Mouse (Mus musculus) frontal cortex, postnatal 14 days (tissue): ENCODE results near the gene Efcab14.
A peak's percentile ranks its signal among the peaks of the same experiment; 100 is the strongest.

ENCODE experiments used
- DNase-seq, 2 experiments: peaks; one replicate each; pipeline ENCODE4 v3.0.0; 2022; ENCODE audit warnings: low spot score in 2 of 2

The Efcab14 gene

DNA sequence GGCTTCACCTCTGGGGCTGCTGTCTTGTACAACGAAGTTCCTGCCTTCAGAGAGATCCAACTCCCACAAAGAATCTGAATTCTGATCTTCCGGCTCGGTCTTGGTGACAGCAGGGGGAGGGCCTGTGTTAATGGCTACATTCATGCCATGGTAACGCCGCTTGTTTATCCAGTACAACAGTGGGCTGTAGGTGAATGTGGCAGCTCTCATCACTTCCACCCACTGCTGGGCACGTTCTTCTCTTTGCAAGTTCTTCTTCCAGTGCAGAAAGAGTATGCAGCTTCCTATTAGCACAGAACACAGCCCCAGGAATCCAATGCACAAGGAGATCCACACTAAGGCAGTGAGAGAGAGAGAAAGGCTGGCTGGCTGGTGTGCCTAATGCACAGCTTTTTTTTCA lies 42.7 kb downstream of the Efcab14 start:
- no peak for DNase-seq

DNA sequence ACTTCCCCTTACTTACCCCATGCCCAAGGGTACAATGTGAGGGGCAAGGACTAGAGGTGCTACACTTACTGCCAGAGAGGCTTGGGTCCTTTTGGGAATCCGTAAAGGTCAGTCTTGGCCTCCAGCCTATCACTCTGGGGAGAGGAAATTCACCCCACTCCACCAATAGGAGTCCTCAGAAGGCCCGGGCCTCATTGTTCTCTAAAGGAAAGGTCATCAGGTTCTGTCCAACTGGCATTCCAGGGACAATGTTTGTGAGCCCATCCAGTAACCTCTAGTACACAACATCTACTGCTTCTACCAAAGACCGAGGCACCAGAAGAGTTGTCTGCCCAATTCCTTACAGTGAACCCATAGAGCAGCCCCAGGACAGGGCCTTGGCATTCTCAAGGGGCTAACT lies 43.4 kb downstream of the Efcab14 start, which contains the start of gene Tex38:
Gene Tex38 (minus strand): TSS at position 101 of the 400 bp plus-strand sequence.
- DNase-seq, result no peak

DNA sequence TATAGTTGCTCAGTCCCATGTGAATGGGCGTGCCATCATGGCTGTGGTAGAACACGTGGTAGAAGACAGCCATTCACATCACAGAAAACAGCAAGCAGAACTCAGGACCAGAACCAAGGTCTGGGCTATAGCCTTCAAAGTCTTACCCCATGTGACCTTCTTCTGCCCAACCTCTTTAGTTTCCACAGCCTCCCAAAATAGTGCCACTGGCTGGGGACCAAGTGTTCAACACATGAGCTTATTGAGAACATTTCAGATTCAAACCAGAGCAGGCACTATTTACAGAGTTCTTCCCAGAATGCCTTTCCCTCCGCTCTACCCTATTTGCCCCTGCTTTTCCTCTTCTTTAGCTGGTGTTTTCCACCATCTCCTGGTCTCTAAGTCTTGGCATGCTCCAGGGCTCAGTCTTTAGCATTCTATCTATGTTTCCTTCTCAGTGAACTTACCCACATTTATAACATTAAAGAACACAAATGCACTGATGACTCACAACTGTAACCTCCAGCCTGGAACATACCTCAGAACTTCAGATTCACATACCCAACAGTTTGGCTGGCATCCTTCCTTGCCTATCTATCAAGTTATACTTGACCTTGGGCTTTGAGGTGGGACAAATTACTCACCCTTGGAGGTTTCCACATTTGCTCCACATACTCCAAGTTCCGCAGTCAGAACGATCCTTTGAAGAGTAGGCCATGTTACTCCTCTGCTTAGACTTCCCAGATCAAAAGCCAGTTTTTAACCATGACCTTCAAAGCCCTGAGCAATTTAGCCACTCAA lies 44.7 kb downstream of the Efcab14 start:
- no peak for DNase-seq

DNA sequence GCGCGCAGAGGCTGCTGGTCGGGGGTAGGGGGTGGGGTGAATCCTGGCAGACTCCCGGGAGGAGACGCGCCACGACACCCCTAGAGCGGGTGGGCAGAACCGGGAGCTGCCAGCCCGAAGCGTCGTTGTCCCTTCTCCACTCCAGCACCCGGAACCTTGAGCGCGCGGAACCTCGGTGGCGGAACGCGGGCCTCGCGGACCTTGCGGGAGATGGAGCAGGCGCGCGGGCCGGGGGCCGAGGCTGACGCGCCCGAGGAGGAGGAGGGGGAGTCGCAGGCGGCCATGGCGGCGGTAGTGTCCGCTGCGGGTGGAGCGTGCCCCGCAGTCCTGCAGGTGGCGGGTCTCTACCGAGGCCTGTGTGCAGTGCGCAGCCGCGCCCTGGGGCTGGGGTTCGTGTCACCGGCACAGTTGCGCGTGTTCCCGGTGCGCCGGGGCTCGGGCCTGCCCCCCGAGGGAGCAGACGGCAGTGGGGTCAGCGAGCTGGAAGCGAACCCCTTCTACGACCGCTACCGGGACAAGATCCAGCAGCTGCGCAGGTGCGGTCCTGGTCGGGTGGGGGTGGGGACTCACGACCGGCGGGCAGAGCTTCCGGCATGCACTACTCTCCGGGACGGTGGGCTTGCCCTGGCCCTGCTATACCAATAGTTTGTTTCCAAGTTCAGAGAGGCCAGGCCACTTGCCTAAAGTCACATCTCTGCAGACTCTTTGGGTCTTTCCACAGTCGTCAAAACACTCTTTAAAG lies 47.4 kb downstream of the Efcab14 start, which contains the start of gene Atpaf1:
Gene Atpaf1 (plus strand): TSS at position 44 of the 742 bp plus-strand sequence.
- DNase-seq, result peak; percentile 64 to 71

DNA sequence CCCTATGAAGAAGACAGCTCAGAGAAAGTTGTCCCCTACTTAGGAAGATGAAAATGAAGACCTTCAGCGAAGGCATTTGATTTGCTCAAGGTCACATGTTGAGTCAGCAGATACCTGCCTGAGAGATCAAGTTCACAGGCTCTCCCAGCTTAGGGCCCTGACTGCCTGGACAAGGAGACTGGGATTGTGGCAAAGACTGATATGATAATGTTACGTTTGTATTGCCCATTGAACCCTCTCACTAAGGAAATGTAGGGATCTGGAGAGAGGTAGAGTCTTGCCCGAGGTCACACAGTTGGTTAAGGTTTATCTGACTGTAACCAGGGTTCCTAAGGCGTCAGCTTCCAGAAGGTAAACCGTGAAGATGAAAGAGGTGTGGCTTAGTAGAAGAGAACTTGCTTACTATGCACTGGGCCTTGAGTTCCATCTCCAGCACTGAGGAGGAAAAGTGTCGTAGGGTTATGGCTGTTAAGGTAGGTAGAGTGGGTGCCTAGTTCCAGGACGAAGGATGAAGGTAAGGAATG lies 48.0 kb downstream of the Efcab14 start:
- DNase-seq, result no peak

DNA sequence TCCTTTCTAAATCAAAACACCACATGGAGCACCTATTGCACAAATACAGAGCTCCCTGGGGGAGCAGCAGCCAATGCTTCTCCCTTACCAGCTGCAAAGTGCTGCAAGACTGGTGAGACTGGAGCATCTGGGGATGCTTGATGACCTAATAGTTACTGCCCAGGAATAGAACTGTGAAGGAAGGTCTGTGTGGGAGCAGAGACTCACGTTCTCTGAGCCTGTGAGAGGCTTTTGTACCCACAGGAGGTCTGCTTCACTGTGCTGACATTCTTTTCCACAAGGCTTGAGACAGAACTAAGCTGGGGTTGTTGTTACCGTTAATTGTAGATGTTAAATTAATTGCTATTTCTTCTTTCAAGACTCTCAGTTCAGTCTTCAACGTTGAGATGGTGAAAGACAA lies 53.3 kb downstream of the Efcab14 start:
- no peak for DNase-seq

DNA sequence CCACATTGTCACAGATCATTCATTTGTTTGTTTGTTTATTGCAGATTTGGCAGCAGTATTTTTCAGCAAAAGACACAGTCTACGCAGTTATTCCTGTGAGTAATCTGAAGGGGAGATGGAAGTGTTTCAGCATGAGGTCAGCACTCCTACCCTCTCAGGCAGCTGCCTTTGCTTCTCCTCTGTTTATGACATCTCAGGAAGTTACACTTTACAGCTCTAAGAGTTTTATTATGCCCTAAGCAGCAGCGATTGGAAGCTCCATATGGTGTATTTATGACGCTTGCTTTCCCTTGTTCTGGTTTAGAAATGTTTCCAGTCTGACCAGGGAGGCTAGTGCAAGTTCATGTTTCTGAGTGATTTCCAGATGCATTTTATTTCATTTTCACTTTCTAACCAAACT lies 57.8 kb downstream of the Efcab14 start:
- DNase-seq, result no peak

DNA sequence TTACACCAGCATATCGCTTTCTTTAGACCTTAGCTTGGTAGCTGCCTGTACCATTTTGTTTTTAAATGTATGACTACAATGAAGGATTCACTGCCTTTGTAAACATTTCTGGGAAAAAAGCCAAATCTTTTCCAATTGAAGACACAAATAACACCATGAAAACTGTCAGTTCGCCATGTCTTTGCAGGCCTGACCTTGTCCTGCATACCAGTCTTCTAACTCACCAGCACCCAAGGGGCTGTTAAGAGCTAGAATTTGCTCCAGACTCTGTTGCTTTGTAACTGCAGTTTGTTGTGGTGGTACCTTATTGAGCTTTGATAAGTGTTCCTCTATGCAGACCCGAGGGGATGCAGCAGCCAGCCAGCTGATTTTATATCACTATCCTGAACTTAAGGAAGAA lies 62.4 kb downstream of the Efcab14 start:
- DNase-seq, result no peak

DNA sequence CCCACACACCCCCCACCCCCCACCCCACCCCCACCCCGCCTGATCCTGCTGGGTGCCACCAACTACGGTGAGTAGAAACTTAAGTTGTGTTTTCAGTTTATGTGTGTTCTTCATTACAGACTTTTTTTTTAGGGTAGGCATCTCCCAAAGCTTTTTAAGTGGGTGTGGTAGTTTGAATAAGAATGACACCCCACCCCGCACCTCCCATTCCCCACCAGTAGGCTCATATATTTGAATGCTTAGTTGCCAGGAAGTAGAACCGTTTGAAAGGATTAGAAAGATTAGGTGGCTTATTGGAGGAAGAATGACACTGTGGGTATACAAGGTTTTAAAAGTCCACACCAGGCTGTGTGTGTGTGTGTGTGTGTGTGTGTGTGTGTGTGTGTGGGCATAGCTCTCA lies 74.8 kb downstream of the Efcab14 start:
- no peak for DNase-seq

DNA sequence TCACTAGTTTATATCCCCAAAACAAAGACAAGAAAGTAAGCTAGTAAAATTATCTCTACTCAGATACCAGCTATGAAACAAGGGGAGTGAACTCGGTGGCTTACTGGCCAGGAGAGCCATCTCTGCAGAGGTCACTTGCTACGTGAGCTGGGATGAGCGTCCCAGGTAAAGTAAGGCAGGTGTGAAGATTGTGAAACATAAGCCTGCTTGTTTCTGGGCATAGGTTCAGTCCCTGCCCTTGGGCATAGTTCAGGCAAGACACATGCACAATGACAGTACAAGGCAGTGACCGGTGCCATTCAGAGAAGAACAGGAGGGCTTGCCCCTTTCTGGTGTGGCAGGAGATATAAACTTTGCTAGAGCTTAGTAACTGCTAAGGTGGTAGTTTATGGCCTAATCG lies 78.1 kb downstream of the Efcab14 start:
- DNase-seq, result no peak

DNA sequence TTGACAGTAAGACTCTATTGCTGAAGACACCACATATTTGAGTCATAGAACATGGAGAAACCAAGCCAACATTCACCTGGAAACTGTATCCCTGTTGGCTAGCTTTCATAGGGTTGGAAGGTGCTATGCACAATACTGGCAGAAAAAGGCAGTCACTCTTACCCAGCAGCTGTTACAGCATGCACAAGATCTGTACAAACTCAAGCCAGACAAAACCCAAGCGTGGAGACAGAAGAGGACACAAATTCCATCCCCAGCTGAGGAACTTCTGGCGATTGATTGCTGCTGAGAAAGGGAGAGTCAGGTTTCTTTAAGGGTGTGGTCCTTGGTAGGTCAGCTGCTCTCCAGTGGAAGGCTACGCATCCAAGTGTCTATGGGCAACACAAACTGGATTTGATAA lies 82.7 kb downstream of the Efcab14 start:
- DNase-seq, result no peak

DNA sequence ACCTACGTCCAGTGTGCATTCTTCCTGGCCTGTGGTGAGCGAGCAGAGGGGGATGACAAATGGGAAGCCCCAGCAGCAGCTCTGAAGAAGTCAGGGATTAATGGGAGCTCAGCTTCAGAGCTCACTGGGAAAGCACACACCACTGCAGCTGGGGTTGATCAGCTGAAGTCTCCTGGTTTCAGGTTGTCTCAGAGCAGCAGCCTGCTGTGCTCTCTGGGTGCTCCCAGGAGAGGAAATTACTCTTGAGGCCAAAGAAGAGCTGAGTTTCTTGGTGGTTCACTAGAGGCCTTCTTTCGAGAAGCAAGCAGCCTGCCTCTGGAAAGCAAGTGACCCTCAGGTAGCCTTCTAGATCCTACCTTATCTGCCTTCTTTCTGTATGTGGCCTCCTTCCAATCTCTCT lies 83.4 kb downstream of the Efcab14 start:
- no peak for DNase-seq

DNA sequence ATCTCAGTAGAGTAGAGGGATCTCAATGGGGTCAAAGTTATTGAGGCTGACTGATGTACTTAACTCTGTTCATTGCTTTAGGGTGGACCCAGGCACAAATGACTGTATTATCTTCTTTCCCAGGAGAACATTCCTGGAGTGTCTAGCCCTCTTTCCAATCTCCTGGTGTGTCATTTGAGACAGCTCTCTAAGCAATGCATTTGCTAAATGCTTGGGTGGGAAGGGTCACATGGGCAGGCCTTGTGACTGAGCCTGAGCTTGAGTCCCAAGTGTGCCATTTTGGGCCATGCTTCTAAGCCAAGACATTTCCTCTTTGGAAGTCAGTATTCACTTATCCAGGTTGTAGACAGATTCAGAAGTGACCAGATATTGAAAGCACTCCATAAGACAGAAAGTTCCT lies 83.9 kb downstream of the Efcab14 start:
- no peak for DNase-seq

DNA sequence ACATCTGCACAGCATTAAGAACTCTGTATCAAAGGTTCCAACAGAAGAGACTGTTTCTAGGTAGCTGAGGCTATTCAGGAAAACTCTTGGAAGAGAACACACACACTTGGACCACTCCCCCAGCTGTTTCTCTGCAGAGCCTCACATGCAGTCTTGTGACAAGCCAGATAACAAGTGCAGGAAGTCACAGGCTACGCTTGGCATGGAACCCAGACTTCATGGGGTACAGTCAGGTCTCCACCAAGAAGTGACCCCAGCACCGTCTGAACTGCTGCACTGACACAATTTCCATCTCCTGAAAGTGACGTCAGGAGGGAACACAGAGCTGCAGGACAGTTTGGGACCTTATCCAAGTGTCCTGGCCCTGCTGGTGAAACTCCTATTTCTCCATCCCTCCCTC lies 84.4 kb downstream of the Efcab14 start:
- no peak for DNase-seq

DNA sequence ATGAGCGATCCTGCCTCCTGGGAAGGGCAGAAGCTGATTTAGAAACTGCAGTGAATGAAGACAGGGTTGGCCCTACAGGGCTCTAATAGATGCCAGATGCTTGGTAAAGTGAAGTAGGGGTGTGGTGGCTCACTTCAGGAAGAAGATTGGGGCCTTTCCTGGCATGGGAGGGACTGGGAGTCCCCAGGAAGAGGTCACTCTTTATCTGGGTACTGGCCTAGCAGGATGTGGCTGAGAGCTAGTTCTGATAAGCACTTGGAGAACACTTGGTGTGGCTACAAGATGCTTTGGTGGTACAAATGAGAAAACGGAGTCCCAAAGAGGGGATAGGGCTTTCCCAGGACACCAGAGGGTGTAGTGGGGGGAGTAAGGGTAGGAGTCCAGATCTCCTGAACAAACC lies 86.6 kb downstream of the Efcab14 start:
- DNase-seq, result no peak

DNA sequence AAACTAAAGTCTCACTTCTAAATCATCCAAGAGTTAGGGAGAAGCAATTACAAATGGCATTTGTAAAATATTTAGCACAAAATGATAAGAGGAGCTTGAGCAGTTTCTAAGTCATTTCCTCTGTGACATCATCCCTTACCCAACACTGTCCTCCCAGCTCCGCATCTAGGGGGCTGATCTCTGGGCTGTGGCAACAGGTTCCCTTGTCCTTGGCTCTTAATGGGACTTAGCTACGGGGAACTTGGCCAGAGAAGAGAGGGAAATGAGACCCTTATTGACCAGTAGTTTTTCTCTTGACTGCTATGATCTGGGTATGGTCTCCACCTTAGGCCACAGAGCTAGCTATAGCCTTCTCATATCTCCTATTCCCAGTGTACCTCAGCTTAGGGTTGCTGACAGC lies 87.7 kb downstream of the Efcab14 start:
- DNase-seq, result no peak
